In the genomic region with DNA sequence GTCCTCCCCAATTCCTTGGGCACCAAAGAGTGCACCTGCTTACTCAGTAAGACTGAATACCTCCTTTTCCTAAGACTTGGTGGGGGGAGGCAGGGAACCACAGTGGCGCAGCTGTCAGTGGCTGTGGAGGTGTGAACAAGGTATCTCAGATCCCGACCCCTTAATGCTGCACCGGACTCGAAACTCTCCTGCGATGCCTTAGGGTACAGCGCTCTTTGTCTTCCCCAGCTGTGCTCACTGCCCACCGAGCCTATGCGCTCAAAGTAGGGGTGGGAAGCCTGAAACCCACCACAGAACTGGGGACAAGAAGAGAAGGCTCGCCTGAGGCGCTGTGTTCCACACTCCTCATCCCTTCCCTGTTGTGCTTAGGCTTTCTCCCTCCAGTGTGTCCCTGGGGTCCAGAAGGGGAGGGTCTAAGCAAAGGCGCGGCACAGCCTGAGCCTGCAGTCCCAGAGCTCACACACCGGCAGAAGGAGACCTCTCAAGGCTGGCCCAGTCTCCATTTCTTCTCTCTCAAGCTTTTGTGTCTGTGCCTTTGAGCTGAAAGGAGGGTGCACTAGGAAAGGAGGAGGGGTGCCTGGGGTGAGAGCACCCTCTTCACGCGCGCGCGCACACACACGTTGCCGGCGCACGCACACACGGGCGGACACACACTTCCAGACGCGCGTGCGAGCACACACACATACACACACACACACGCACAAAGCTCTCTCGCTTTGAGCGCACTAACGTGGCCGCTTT, we compare ENCODE assay signal across 7 mouse cellular contexts. TPM values are rescaled to one million over a fixed set of nuclear protein-coding genes. Genes with fewer than 3 reads are reported as not detected.
DNase-seq lines count a peak whose midpoint lies in the region; ATAC-seq and TF ChIP-seq lines count a peak whose summit lies in the region.

A gene (plus strand): TSS at position 478 of the 741 bp plus-strand sequence.

- TF ChIP-seq POLR2A in cortical plate, adult 2 months (IDR thresholded peaks at IDR 0.05; ENCODE audit: extremely low read depth, insufficient read depth, low read length) = peak; percentile 39; the same call in 1 of the 2 replicates

- peak within 1 kb of the TSS; percentile 89 for H3K4me3 ChIP-seq in cortical plate, adult 2 months (ENCODE audit: insufficient read depth, low read length)

- ATAC-seq in CD4-positive, CD25-positive, alpha-beta regulatory T cell, adult 4 months = peak; percentile 47

- peak; percentile 17 to 21 for DNase-seq in B cell, adult 2 months
- peak; percentile 8 to 9 for DNase-seq in heart, postnatal 14 days
- peak; percentile 38 to 54 for DNase-seq in left cerebral cortex, postnatal 25 days (ENCODE audit: low spot score in 2 of 2)
- peak; percentile 44 for DNase-seq in neural tube, embryonic 10.5 days (ENCODE audit: extremely low spot score, low spot score)
- DNase-seq in thymus, postnatal 14 days = peak; percentile 45

- H3K4me1 ChIP-seq in cortical plate, adult 2 months (ENCODE audit: control insufficient read depth, insufficient read depth, low read length) = no peaks in the 10 kb centered on the region

- H3K27ac ChIP-seq in cortical plate, adult 2 months (ENCODE audit: insufficient read depth, low read length) = peak within 1 kb of the TSS; percentile 87

- no peak for TF ChIP-seq CTCF in cortical plate, adult 2 months (IDR thresholded peaks at IDR 0.05; ENCODE audit: extremely low read depth, insufficient read depth, low read length)

- intact Hi-C loops in heart, postnatal 14 days (cut with DNase I) = no loop called here
- intact Hi-C loops in left cerebral cortex, postnatal 25 days (cut with DNase I) = no loop called here

RNA-seq across cellular contexts. Expression of the gene that starts here (rescaled TPM):
- 1 to 10 TPM in 1 of 2 experiments, under 1 TPM in 1; 0.28 to 1.5 TPM for polyA plus RNA-seq in CD4-positive, CD25-positive, alpha-beta regulatory T cell, adult 4 months (2017; shearing (Covaris generic))
- 70.6 and 73.8 TPM in 2 replicates for polyA plus RNA-seq in cortical plate, adult 2 months (2012; rRNA removed)
- total RNA-seq in heart, postnatal 14 days (2021) = under 1 TPM in 1 of 2 experiments, not detected in 1; 0.24 TPM
- total RNA-seq in left cerebral cortex, postnatal 25 days (2021) = 10 to 100 TPM; 32.1 to 40.6 TPM

Comparison
In these comparisons a context has a peak if more than half of its experiments do, and no peak if none do; other contexts are left out.
1. Peak in every context shown above with its lines: DNase-seq, ATAC-seq, H3K4me3 ChIP-seq and H3K27ac ChIP-seq.
2. RNA of the gene that starts here (total RNA-seq): 32.1 to 40.6 TPM in left cerebral cortex, postnatal 25 days; 0.24 TPM in heart, postnatal 14 days; every median in the first group is over 10 times any median in the second.
3. RNA of the gene that starts here (polyA plus RNA-seq): 70.6 to 73.8 TPM in cortical plate, adult 2 months; 0.28 to 1.5 TPM in CD4-positive, CD25-positive, alpha-beta regulatory T cell, adult 4 months; every median in the first group is over 10 times any median in the second.
4. Peak in DNase-seq in heart, postnatal 14 days; RNA of the gene not detected or under 1 TPM.